Comparison of ENCODE assay signal across 11 mouse cellular contexts in the genomic region with DNA sequence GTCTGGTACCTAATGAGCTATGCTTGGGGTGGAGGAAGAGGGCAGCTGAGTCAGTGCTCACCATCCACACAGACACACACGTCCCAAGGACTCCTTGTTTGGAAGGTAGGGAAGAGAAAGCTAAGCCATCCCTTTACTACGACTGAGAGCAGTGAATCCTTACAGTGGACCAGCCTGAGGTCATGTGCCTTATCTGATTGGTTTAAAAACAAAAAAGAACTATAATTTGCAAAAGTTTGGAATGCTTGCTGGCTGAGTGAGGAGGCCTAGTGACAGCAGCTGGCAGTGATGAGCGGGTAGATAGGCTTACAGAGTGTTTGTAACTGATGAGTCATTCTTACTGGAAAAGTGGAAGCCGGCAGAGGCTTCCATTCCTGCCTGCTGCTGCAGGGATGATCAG. TPM values are rescaled to one million over a fixed set of nuclear protein-coding genes. Genes with fewer than 3 reads are reported as not detected.
DNase-seq lines count a peak whose midpoint lies in the region; ATAC-seq and TF ChIP-seq lines count a peak whose summit lies in the region.
"Had no signal": no experiment of that assay in that cellular context is flagged by ENCODE, and none has a peak within 500 bp of the region (broad histone marks: within the 10 kb centered on the region; RNA-seq: fewer than 3 reads in every experiment).

No protein-coding gene starts in this region.

- H3K4me3 ChIP-seq in gastrocnemius, adult 2 months: peak overlapping the region; percentile 55
- H3K4me3 ChIP-seq in lung, embryonic 16.5 days (ENCODE audit: low read length): no peak overlapping the region
- no peak overlapping the region for H3K4me3 ChIP-seq in embryonic facial prominence, embryonic 12.5 days
- H3K4me3 ChIP-seq: limb, embryonic 13.5 days; neural tube, embryonic 12.5 days had no signal

- no peaks in the 10 kb centered on the region for H3K27me3 ChIP-seq in lung, embryonic 16.5 days (ENCODE audit: control insufficient read depth, insufficient read depth, low read depth, low read length)
- H3K27me3 ChIP-seq in embryonic facial prominence, embryonic 12.5 days: no peaks in the 10 kb centered on the region
- H3K27me3 ChIP-seq: CH12.LX; limb, embryonic 13.5 days; neural tube, embryonic 12.5 days had no signal

- H3K4me1 ChIP-seq in lung, embryonic 16.5 days (replicated peaks; ENCODE audit: control insufficient read depth, insufficient read depth, low read length): peaks cover 60% of the 10 kb centered on the region
- peaks cover 56% of the 10 kb centered on the region for H3K4me1 ChIP-seq in embryonic facial prominence, embryonic 12.5 days

- intact Hi-C loops in gastrocnemius, adult 2 months (cut with DNase I): no loop called here

- no peak for TF ChIP-seq CTCF in gastrocnemius, adult 2 months (IDR thresholded peaks at IDR 0.05)

- peak; percentile 70 for DNase-seq in gastrocnemius, adult 2 months
- DNase-seq in gastrocnemius, adult 18-20 months (ENCODE audit: low spot score): no peak
- no peak for DNase-seq in lung, adult 18-20 months
- DNase-seq in skeletal muscle tissue, adult 2 months (ENCODE audit: low read depth, low spot score): peak; percentile 69
- DNase-seq in urinary bladder, adult 2 months (ENCODE audit: low spot score): no peak
- DNase-seq in spleen, postnatal 36 days (ENCODE audit: low spot score in 2 of 2): no peak

- no peaks in the 10 kb centered on the region for H3K9me3 ChIP-seq in lung, embryonic 16.5 days (ENCODE audit: control insufficient read depth, low read length)
- H3K9me3 ChIP-seq in embryonic facial prominence, embryonic 12.5 days: no peaks in the 10 kb centered on the region
- H3K9me3 ChIP-seq: limb, embryonic 13.5 days; neural tube, embryonic 12.5 days had no signal

- H3K9ac ChIP-seq in lung, embryonic 16.5 days (ENCODE audit: low read length): no peak overlapping the region
- no peak overlapping the region for H3K9ac ChIP-seq in embryonic facial prominence, embryonic 12.5 days
- H3K9ac ChIP-seq: limb, embryonic 13.5 days; neural tube, embryonic 12.5 days had no signal

- 21% methylated on average over 4 of the region's 4 CpGs for WGBS in lung, embryonic 16.5 days
- 61% methylated on average over 4 of the region's 4 CpGs for WGBS in embryonic facial prominence, embryonic 12.5 days

- H3K27ac ChIP-seq in gastrocnemius, adult 2 months: peak overlapping the region; percentile 89
- H3K27ac ChIP-seq in lung, embryonic 16.5 days (ENCODE audit: low read length): peak overlapping the region; percentile 23
- H3K27ac ChIP-seq in embryonic facial prominence, embryonic 12.5 days: peak overlapping the region; percentile 41; the same call in 1 of the 2 replicates
- H3K27ac ChIP-seq: limb, embryonic 13.5 days; neural tube, embryonic 12.5 days had no signal

- peak; percentile 49 for ATAC-seq in lung, embryonic 16.5 days (ENCODE audit: low read depth)
- no peak for ATAC-seq in embryonic facial prominence, embryonic 12.5 days (ENCODE audit: insufficient number of reproducible peaks, insufficient read depth, low FRiP score, low TSS enrichment)

- H3K4me2 ChIP-seq in lung, embryonic 16.5 days (ENCODE audit: low read depth, low read length): no peak overlapping the region
- H3K4me2 ChIP-seq in embryonic facial prominence, embryonic 12.5 days (replicated peaks): no peak overlapping the region
- H3K4me2 ChIP-seq: limb, embryonic 13.5 days; neural tube, embryonic 12.5 days had no signal

- H3K36me3 ChIP-seq in lung, embryonic 16.5 days (ENCODE audit: control insufficient read depth, insufficient read depth, low read length): no peaks in the 10 kb centered on the region
- H3K36me3 ChIP-seq in embryonic facial prominence, embryonic 12.5 days: no peaks in the 10 kb centered on the region
- H3K36me3 ChIP-seq: neural tube, embryonic 12.5 days had no signal

RNA-seq across cellular contexts. Expression of a gene that starts 32.5 kb away (rescaled TPM):
- total RNA-seq in gastrocnemius, adult 2 months (2021): 100 to 1,000 TPM; 282 to 352 TPM
- 100 to 1,000 TPM; 299 to 300 TPM for total RNA-seq in gastrocnemius, adult 18-20 months (2021)
- 162 and 164 TPM in 2 replicates for polyA plus RNA-seq in lung, embryonic 16.5 days (2015; fragmentation: Nextera tagmentation; extraction: Ambion mirVana)
- polyA plus RNA-seq in embryonic facial prominence, embryonic 12.5 days (2016; fragmentation: Nextera tagmentation; extraction: Ambion mirVana): 93.2 and 93.6 TPM in 2 replicates
- 161 and 178 TPM in 2 replicates for polyA plus RNA-seq in urinary bladder, adult 2 months (2012; rRNA removed)

Comparison
In these comparisons a context has a peak if more than half of its experiments do, and no peak if none do; other contexts are left out.
1. DNase-seq: peak in gastrocnemius, adult 2 months (single experiment) and skeletal muscle tissue, adult 2 months (single experiment); none in gastrocnemius, adult 18-20 months (single experiment), lung, adult 18-20 months (0 of 2), urinary bladder, adult 2 months (single experiment) and spleen, postnatal 36 days (0 of 2).
2. H3K27ac ChIP-seq: peak in every context shown above with its lines; median percentile 89 in gastrocnemius, adult 2 months; 41 in embryonic facial prominence, embryonic 12.5 days; 23 in lung, embryonic 16.5 days.